Mouse (Mus musculus): ENCODE data around the gene Ubc. TPM values are rescaled to one million over a fixed set of nuclear protein-coding genes. Genes with fewer than 3 reads are reported as not detected.
A peak's percentile ranks its signal among the peaks of the same experiment; 100 is the strongest.

The Ubc gene
- polyA plus RNA-seq, 1 experiment from 2014 or later = 861 TPM

GRCm38 (mm10) chr5:125340547-125341262 lies 49.3 kb downstream of the Ubc start, which contains the start of gene Scarb1:
Scarb1 (minus strand) TSS chr5:125341094.
- Histone ChIP-seq H3K4me1 (ENCODE audit: control insufficient read depth in 2 of 2, insufficient read depth in 2 of 2, low read length in 2 of 2) (peaks cover 24 to 45% of the 10 kb centered on the region in 2 experiments), H3K27ac (replicated peaks in 1 of 2; ENCODE audit: control insufficient read depth in 1 of 2, insufficient read depth in 1 of 2, low read depth in 2 of 2, low read length in 2 of 2) (peak within 1 kb of the TSS; percentile 19 to 61), H3K4me3 (ENCODE audit: control insufficient read depth in 1 of 2, insufficient read depth in 1 of 2, low read depth in 1 of 2, low read length in 2 of 2) (peak within 1 kb of the TSS; percentile 68 to 80), H3K27me3 (ENCODE audit: control insufficient read depth, insufficient read depth, low read length) (no peaks in the 10 kb centered on the region), H3K4me2 (ENCODE audit: low read length) (peak within 1 kb of the TSS; percentile 94), H3K36me3 (ENCODE audit: control insufficient read depth, insufficient read depth, low read length) (no peaks in the 10 kb centered on the region), H3K9ac (ENCODE audit: low read length) (peak within 1 kb of the TSS; percentile 76), H3K9me3 (ENCODE audit: control insufficient read depth, low read length) (no peaks in the 10 kb centered on the region)
- WGBS = under 1% methylated on average over 37 of the region's 42 CpGs
- peak; percentile 84 for ATAC-seq (ENCODE audit: insufficient number of reproducible peaks, insufficient read depth, low FRiP score, low read depth)

DNA sequence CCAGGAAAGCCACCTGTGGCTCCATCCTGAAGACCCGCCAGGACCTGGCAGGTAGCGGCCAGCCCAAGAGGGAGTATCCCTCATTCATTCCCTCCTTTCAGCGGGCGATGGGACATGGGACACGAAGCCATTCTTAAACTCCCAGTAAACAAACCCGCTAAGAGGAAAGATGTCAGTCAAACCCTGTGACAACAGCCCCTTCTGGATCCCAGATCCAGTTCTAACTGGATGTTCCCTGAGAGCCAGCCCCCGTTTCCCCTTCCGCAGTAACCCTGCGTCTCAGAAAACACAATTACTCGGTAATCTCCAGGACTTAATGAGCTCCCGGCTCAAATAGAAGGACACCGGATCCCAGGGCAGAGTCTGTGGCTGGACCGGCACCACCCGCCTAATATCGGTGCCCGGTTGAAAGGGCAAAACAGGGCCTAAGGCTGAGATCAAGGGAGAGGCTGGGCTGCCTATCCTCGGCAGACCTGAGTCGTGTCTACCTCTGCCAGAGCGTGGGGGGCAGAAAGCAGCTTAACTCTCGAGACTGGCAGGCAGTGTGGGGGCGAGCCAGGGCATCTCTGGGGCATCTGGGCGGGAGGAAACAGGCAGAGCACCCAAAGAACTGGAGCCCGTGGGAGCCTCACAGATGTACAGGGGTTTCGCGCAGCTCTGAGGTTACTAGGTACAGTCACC lies 50.0 kb downstream of the Ubc start:
- peak overlapping the region; percentile 68 to 80 for H3K4me3 ChIP-seq (ENCODE audit: control insufficient read depth in 1 of 2, insufficient read depth in 1 of 2, low read depth in 1 of 2, low read length in 2 of 2)
- no peaks in the 10 kb centered on the region for H3K27me3 ChIP-seq (ENCODE audit: control insufficient read depth, insufficient read depth, low read length)
- H3K4me2 ChIP-seq (ENCODE audit: low read length) = peak overlapping the region; percentile 94
- ATAC-seq (ENCODE audit: insufficient number of reproducible peaks, insufficient read depth, low FRiP score, low read depth) = no peak
- peaks cover 24 to 45% of the 10 kb centered on the region in 2 experiments for H3K4me1 ChIP-seq (ENCODE audit: control insufficient read depth in 2 of 2, insufficient read depth in 2 of 2, low read length in 2 of 2)
- peak overlapping the region; percentile 17 to 61; a peak in 3 of 4 replicates for H3K27ac ChIP-seq (replicated peaks in 1 of 2; ENCODE audit: control insufficient read depth in 1 of 2, insufficient read depth in 1 of 2, low read depth in 2 of 2, low read length in 2 of 2)
- no peaks in the 10 kb centered on the region for H3K36me3 ChIP-seq (ENCODE audit: control insufficient read depth, insufficient read depth, low read length)
- peak overlapping the region; percentile 76 for H3K9ac ChIP-seq (ENCODE audit: low read length)
- no peaks in the 10 kb centered on the region for H3K9me3 ChIP-seq (ENCODE audit: control insufficient read depth, low read length)
- 4% methylated on average over 25 of the region's 25 CpGs for WGBS

DNA sequence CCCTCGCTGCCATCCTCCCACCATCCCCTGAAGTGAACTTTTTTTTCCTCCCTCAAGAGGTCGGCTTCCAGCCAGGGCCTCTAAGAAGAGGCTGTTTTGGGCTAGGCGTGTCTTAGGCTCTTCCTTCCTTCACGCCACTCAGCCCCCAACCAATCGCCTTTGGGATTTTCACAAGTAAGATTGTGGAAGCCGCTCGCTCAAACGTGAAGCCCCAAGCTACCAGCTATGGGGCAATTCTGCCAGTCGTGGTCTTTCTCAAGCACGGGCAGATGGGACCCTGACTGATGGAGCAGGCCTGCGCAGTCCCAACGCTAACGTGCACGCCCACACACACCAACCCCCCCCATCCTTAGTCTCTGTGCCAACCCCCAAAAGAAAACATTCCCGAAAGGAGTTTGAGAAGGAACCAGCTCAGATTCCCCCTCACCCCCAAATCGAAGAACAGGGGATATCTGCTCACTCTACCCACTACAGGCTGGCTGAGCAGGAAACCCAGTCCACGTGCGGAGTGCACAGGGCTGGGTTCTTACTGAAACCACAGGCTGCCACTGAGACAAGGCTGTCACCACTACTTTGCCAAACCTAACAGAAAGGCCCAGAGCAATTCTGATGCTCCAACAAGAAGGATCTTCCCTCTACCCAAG lies 50.8 kb downstream of the Ubc start:
- H3K27ac ChIP-seq (replicated peaks in 1 of 2; ENCODE audit: control insufficient read depth in 1 of 2, insufficient read depth in 1 of 2, low read depth in 2 of 2, low read length in 2 of 2) = peak overlapping the region in 1 of 2 experiments; percentile 44; a peak in 1 of 4 replicates
- H3K9me3 ChIP-seq (ENCODE audit: control insufficient read depth, low read length) = no peaks in the 10 kb centered on the region
- WGBS = 13% methylated on average over 18 of the region's 18 CpGs
- H3K4me3 ChIP-seq (ENCODE audit: control insufficient read depth in 1 of 2, insufficient read depth in 1 of 2, low read depth in 1 of 2, low read length in 2 of 2) = peak overlapping the region; percentile 68 to 80
- H3K27me3 ChIP-seq (ENCODE audit: control insufficient read depth, insufficient read depth, low read length) = no peaks in the 10 kb centered on the region
- H3K36me3 ChIP-seq (ENCODE audit: control insufficient read depth, insufficient read depth, low read length) = no peaks in the 10 kb centered on the region
- no peak for ATAC-seq (ENCODE audit: insufficient number of reproducible peaks, insufficient read depth, low FRiP score, low read depth)
- peaks cover 24 to 45% of the 10 kb centered on the region in 2 experiments for H3K4me1 ChIP-seq (ENCODE audit: control insufficient read depth in 2 of 2, insufficient read depth in 2 of 2, low read length in 2 of 2)
- H3K4me2 ChIP-seq (ENCODE audit: low read length) = peak overlapping the region; percentile 94
- peak overlapping the region; percentile 76 for H3K9ac ChIP-seq (ENCODE audit: low read length)

DNA sequence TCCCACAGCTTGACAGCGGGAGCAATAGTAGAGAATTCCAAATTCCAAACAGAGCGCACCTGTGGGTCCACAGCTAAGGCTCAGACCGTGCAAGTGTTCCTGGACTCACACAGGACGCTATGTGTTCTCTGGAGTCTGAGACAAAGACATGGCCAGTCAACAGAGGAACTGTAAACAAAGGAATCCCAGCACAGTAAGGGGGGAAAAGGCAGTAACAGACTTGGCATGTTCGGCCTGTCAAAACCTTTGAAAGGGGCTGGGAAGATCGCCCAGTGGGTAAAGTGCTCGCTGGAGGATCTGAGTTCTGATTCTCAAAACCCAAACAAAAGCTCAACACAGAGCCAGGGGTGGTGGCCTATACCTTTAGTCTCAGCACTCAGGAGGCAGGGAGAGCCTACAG lies 52.5 kb downstream of the Ubc start:
- H3K4me1 ChIP-seq (ENCODE audit: control insufficient read depth in 2 of 2, insufficient read depth in 2 of 2, low read length in 2 of 2) = peaks cover 33 to 58% of the 10 kb centered on the region in 2 experiments
- no peaks in the 10 kb centered on the region for H3K9me3 ChIP-seq (ENCODE audit: control insufficient read depth, low read length)
- H3K4me2 ChIP-seq (ENCODE audit: low read length) = no peak overlapping the region
- H3K27me3 ChIP-seq (ENCODE audit: control insufficient read depth, insufficient read depth, low read length) = no peaks in the 10 kb centered on the region
- ATAC-seq (ENCODE audit: insufficient number of reproducible peaks, insufficient read depth, low FRiP score, low read depth) = no peak
- no peak overlapping the region for H3K4me3 ChIP-seq (ENCODE audit: control insufficient read depth in 1 of 2, insufficient read depth in 1 of 2, low read depth in 1 of 2, low read length in 2 of 2)
- 0 out of 2 replicates have a peak overlapping the region, but pooled peaks have one; percentile 50 for H3K9ac ChIP-seq (ENCODE audit: low read length)
- WGBS = 65% methylated on average over 7 of the region's 7 CpGs
- no peaks in the 10 kb centered on the region for H3K36me3 ChIP-seq (ENCODE audit: control insufficient read depth, insufficient read depth, low read length)
- H3K27ac ChIP-seq (replicated peaks in 1 of 2; ENCODE audit: control insufficient read depth in 1 of 2, insufficient read depth in 1 of 2, low read depth in 2 of 2, low read length in 2 of 2) = peak overlapping the region in 1 of 2 experiments; percentile 42; a peak in 1 of 4 replicates

GRCm38 (mm10) chr5:125337012-125337411 lies 53.0 kb downstream of the Ubc start:
- no peaks in the 10 kb centered on the region for H3K27me3 ChIP-seq (ENCODE audit: control insufficient read depth, insufficient read depth, low read length)
- H3K9ac ChIP-seq (ENCODE audit: low read length) = peak overlapping the region; percentile 50; the same call in 1 of the 2 replicates
- 12% methylated on average over 9 of the region's 9 CpGs for WGBS
- no peak overlapping the region for H3K4me3 ChIP-seq (ENCODE audit: control insufficient read depth in 1 of 2, insufficient read depth in 1 of 2, low read depth in 1 of 2, low read length in 2 of 2)
- peak overlapping the region; percentile 21 to 42; a peak in 2 of 4 replicates for H3K27ac ChIP-seq (replicated peaks in 1 of 2; ENCODE audit: control insufficient read depth in 1 of 2, insufficient read depth in 1 of 2, low read depth in 2 of 2, low read length in 2 of 2)
- no peaks in the 10 kb centered on the region for H3K9me3 ChIP-seq (ENCODE audit: control insufficient read depth, low read length)
- no peak for ATAC-seq (ENCODE audit: insufficient number of reproducible peaks, insufficient read depth, low FRiP score, low read depth)
- H3K4me2 ChIP-seq (ENCODE audit: low read length) = no peak overlapping the region
- peaks cover 38 to 62% of the 10 kb centered on the region in 2 experiments for H3K4me1 ChIP-seq (ENCODE audit: control insufficient read depth in 2 of 2, insufficient read depth in 2 of 2, low read length in 2 of 2)
- H3K36me3 ChIP-seq (ENCODE audit: control insufficient read depth, insufficient read depth, low read length) = no peaks in the 10 kb centered on the region

Other genes with a start within 250 kb of the Ubc start
- 16.2 and 17.6 TPM in 2 replicates for gene Ncor2, start 211.0 kb downstream of the Ubc start, polyA plus RNA-seq (2014; fragmentation: Nextera tagmentation; extraction: Ambion mirVana)
- 59.7 and 61.6 TPM in 2 replicates for gene Scarb1, start 49.1 kb downstream of the Ubc start, polyA plus RNA-seq (2014; fragmentation: Nextera tagmentation; extraction: Ambion mirVana)
- 0.27 and 0.32 TPM in 2 replicates for gene Gm10382, start 880 bp downstream of the Ubc start, polyA plus RNA-seq (2014; fragmentation: Nextera tagmentation; extraction: Ambion mirVana)
- 7.2 and 8.2 TPM in 2 replicates for gene Dhx37, start 43.9 kb upstream of the Ubc start, polyA plus RNA-seq (2014; fragmentation: Nextera tagmentation; extraction: Ambion mirVana)
- gene Bri3bp, start 51.4 kb upstream of the Ubc start, polyA plus RNA-seq (2014; fragmentation: Nextera tagmentation; extraction: Ambion mirVana) = 34.8 and 36.6 TPM in 2 replicates
- 9.4 and 9.6 TPM in 2 replicates for gene Aacs, start 85.6 kb upstream of the Ubc start, polyA plus RNA-seq (2014; fragmentation: Nextera tagmentation; extraction: Ambion mirVana)
- gene Tmem132b, start 141.6 kb upstream of the Ubc start, polyA plus RNA-seq (2014; fragmentation: Nextera tagmentation; extraction: Ambion mirVana) = not detected in 2 replicates

Data from heart, embryonic 14.5 days (tissue).